Mouse (Mus musculus) forebrain, postnatal 0 days (tissue): ENCODE measurements at regions not wholly inside any gene's neighbourhood (a gene's known extent, or its start where the extent isn't known, plus 50 kb on each side); places are given as distances from the start of the nearest gene placed in this dataset.

Experiments
- ATAC-seq: fragments of 200-750 bp; cut with Nextera tagmentation; 2 replicates; pipeline ENCODE4 v1.8.0; 2017; ENCODE audit warnings: mild to moderate bottlenecking, moderate library complexity
- DNase-seq: peaks from one replicate; pipeline ENCODE4 v3.0.0-alpha.2; 2015
- H3K27ac ChIP-seq: fragments of 300-500 bp; sonication (generic); 2 replicates; pipeline ENCODE4 v1.5.1; 2014; ENCODE audit warnings: low read depth, mild to moderate bottlenecking, antibody characterized with exemption, low read length, moderate library complexity, mixed read lengths
- H3K27me3 ChIP-seq: fragments of 300-500 bp; sonication (generic); 2 replicates; pipeline ENCODE4 v1.6.1; 2014; ENCODE audit warnings: mild to moderate bottlenecking, low read length, mixed read lengths; ENCODE audit not compliant: insufficient read depth
- H3K36me3 ChIP-seq: fragments of 300-500 bp; sonication (generic); 2 replicates; pipeline ENCODE4 v1.6.1; 2014; ENCODE audit warnings: mild to moderate bottlenecking, moderate library complexity; ENCODE audit not compliant: insufficient read depth
- H3K4me1 ChIP-seq: fragments of 300-500 bp; sonication (generic); 2 replicates; pipeline ENCODE4 v1.6.1; 2014; ENCODE audit warnings: antibody characterized with exemption; ENCODE audit not compliant: insufficient read depth
- H3K4me2 ChIP-seq: fragments of 300-500 bp; sonication (generic); 2 replicates; pipeline ENCODE4 v1.6.1; 2014; ENCODE audit warnings: low read depth, mild to moderate bottlenecking, moderate library complexity
- H3K4me3 ChIP-seq: fragments of 300-500 bp; sonication (generic); 2 replicates; pipeline ENCODE4 v1.5.1; 2014; ENCODE audit warnings: low read depth, low read length, mixed read lengths
- H3K9ac ChIP-seq: fragments of 300-500 bp; sonication (generic); 2 replicates; pipeline ENCODE4 v1.6.1; 2014; ENCODE audit warnings: mild to moderate bottlenecking
- H3K9me3 ChIP-seq: fragments of 300-500 bp; sonication (generic); 2 replicates; pipeline ENCODE4 v1.6.1; 2016; ENCODE audit warnings: low read length
- CTCF ChIP-seq: sonication (generic); IDR thresholded peaks from 2 replicates; pipeline ENCODE4 v1.5.1; 2016; ENCODE audit warnings: antibody characterized with exemption, control low read depth, low read depth

GRCm38 (mm10) chr15:49501821-49502220, 4382.9 kb upstream of the Gm7489 start:
- Histone ChIP-seq H3K4me1 (no peaks in the 10 kb centered on the region), H3K36me3 (no peaks in the 10 kb centered on the region), H3K9ac (no peak overlapping the region), H3K27me3 (no peaks in the 10 kb centered on the region), H3K4me3 (no peak overlapping the region), H3K27ac (no peak overlapping the region), H3K4me2 (no peak overlapping the region), H3K9me3 (no peaks in the 10 kb centered on the region)
- DNase-seq (no peak), ATAC-seq (no peak)
- no peak for TF ChIP-seq CTCF
